Mouse (Mus musculus): ENCODE results near the gene Tbp. TPM values are rescaled to one million over a fixed set of nuclear protein-coding genes. Genes with fewer than 3 reads are reported as not detected.

Gene Tbp
- total and polyA plus RNA-seq, 2 experiments from 2014 or later = 42.8 to 56.3 TPM

DNA sequence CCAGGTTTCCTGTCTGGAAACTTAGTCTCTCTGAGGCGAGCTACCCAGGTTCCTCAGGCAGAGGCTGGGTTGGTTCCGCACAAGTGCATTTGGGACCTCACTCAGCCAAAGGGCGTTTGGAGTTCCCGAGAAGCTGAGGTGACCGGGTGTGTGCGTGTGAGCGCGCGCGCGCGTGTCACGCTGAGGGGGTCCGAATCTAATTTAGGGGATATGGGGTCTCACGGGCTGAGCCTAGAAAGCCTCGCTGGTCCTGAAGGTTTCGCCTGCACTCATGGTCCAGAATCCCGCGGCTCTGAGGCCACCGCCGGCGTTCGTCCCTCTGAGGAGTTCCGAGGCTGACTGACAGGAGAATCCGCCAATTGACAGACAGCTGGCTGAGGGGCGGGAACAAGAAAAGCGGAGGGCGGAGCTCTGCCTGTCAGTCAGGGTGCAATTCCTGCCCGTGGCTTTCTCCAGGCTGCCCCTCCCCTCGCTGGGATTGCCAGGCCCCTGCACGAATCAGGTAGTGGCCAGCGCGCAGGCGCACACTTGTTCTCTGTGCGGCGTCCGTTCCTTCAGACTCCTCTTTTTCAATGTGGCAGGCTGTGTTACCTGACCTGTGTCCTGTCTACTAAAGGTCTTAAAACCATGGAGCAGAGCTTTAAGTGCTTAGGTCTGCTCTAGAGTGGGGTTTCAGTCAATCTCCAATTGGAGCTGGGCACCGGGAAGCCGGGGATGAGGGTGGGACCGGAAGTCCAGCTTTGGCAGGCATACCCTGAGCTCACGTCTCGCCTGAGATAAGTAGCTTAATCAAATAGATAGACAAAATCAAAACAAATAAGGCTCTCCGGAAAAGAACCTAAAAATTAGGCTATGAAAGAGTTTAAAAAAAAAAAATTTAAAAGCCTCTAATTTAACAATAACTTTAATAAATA lies 64.6 kb downstream of the Tbp start, which contains the start of gene Prdm9:
Gene Prdm9, minus strand, starts transcription at position 341 of the 914 bp plus-strand sequence.
- peak; percentile 100 for ATAC-seq

DNA sequence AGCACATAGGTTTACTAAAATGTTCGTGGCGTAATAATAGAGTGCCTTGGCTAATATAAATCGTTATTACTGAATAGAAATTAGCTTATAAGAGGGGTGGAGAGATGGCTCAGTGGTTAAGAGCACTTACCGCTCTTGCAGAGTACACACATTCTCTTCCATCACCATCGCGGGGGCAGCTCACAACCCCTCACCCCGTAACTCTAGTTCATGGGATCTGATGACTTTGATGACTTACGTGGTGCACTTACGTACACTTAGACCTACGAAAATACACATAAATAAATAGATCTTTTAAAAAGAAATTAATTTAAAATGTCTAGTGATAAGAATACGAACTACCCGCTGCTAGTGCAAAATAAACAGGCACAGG lies 65.2 kb downstream of the Tbp start:
- Histone ChIP-seq H3K4me1 (ENCODE audit: insufficient read depth, low read length) (no peaks in the 10 kb centered on the region; the same call in 1 of the 2 replicates), H3K4me3 (ENCODE audit: low read length) (peak overlapping the region; percentile 56), H3K9ac (replicated peaks; ENCODE audit: low read length) (peak overlapping the region; percentile 69; the same call in 1 of the 2 replicates), H3K4me2 (ENCODE audit: low read depth, low read length) (peak overlapping the region; percentile 67), H3K9me3 (ENCODE audit: low read length) (no peaks in the 10 kb centered on the region), H3K27me3 (ENCODE audit: insufficient read depth, low read length) (no peaks in the 10 kb centered on the region), H3K27ac (peak overlapping the region; percentile 94; the same call in 1 of the 2 replicates), H3K36me3 (ENCODE audit: insufficient read depth, low read length) (no peaks in the 10 kb centered on the region)
- no peak for TF ChIP-seq CTCF (IDR thresholded peaks at IDR 0.05; ENCODE audit: low read depth)
- 41% methylated on average over 12 of the region's 12 CpGs for WGBS
- DNase-seq (ENCODE audit: low spot score) (peak; percentile 12), ATAC-seq (no peak)

More for the DNA sequence above, 64.6 kb downstream of the Tbp start, which contains the start of gene Prdm9:
- H3K4me2 ChIP-seq (ENCODE audit: low read depth, low read length) = peak within 1 kb of the TSS; percentile 93
- under 1% methylated on average over 43 of the region's 43 CpGs for WGBS
- H3K27ac ChIP-seq = peak within 1 kb of the TSS; percentile 94
- no peaks in the 10 kb centered on the region; the same call in 1 of the 2 replicates for H3K4me1 ChIP-seq (ENCODE audit: insufficient read depth, low read length)
- no peaks in the 10 kb centered on the region for H3K9me3 ChIP-seq (ENCODE audit: low read length)
- DNase-seq (ENCODE audit: low spot score) = peak; percentile 98
- no peaks in the 10 kb centered on the region for H3K36me3 ChIP-seq (ENCODE audit: insufficient read depth, low read length)
- no peaks in the 10 kb centered on the region for H3K27me3 ChIP-seq (ENCODE audit: insufficient read depth, low read length)
- H3K4me3 ChIP-seq (ENCODE audit: low read length) = peak within 1 kb of the TSS; percentile 56
- peak within 1 kb of the TSS; percentile 69 for H3K9ac ChIP-seq (replicated peaks; ENCODE audit: low read length)
- no peak for TF ChIP-seq CTCF (IDR thresholded peaks at IDR 0.05; ENCODE audit: low read depth)

GRCm38 (mm10) chr17:15566908-15567307 lies 67.2 kb downstream of the Tbp start:
- TF ChIP-seq CTCF (IDR thresholded peaks at IDR 0.05; ENCODE audit: low read depth) = peak; percentile 11; the same call in 1 of the 2 replicates
- H3K27me3 ChIP-seq (ENCODE audit: insufficient read depth, low read length) = no peaks in the 10 kb centered on the region
- DNase-seq (ENCODE audit: low spot score) (no peak), ATAC-seq (no peak)
- H3K4me3 ChIP-seq (ENCODE audit: low read length) = no peak overlapping the region
- no peak overlapping the region for H3K4me2 ChIP-seq (ENCODE audit: low read depth, low read length)
- H3K4me1 ChIP-seq (ENCODE audit: insufficient read depth, low read length) = no peaks in the 10 kb centered on the region; the same call in 1 of the 2 replicates
- 72% methylated on average over 5 of the region's 5 CpGs for WGBS
- H3K9ac ChIP-seq (replicated peaks; ENCODE audit: low read length) = no peak overlapping the region
- H3K9me3 ChIP-seq (ENCODE audit: low read length) = no peaks in the 10 kb centered on the region
- H3K36me3 ChIP-seq (ENCODE audit: insufficient read depth, low read length) = no peaks in the 10 kb centered on the region
- H3K27ac ChIP-seq = no peak overlapping the region

DNA sequence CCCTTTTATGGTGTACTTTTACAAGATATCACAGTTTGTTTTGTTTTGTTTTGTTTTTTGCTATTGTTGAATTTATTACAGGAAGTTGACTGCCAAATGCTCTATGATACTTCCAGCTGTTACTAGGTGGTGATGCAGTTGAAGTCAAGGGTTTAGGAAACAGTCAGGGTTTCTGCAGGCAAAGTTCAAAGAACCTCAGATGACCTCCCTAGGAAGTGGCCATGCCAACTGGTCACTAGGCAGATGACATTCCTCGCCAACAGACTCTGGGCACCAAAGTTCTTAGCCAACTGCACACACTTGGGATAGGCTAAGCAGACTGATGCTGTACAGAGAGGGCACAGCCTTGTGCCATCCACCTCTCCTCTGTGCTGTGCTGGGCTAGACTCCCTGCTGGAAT lies 75.4 kb downstream of the Tbp start:
- H3K9ac ChIP-seq (replicated peaks; ENCODE audit: low read length) = no peak overlapping the region
- no peak for TF ChIP-seq CTCF (IDR thresholded peaks at IDR 0.05; ENCODE audit: low read depth)
- H3K4me2 ChIP-seq (ENCODE audit: low read depth, low read length) = no peak overlapping the region
- ATAC-seq (no peak), DNase-seq (ENCODE audit: low spot score) (no peak)
- no peaks in the 10 kb centered on the region for H3K36me3 ChIP-seq (ENCODE audit: insufficient read depth, low read length)
- no peak overlapping the region for H3K4me3 ChIP-seq (ENCODE audit: low read length)
- 61% methylated on average over 1 of the region's 1 CpGs for WGBS
- no peaks in the 10 kb centered on the region for H3K4me1 ChIP-seq (ENCODE audit: insufficient read depth, low read length)
- H3K27me3 ChIP-seq (ENCODE audit: insufficient read depth, low read length) = no peaks in the 10 kb centered on the region
- no peaks in the 10 kb centered on the region for H3K9me3 ChIP-seq (ENCODE audit: low read length)
- no peak overlapping the region for H3K27ac ChIP-seq

GRCm38 (mm10) chr17:15577291-15577694 lies 77.6 kb downstream of the Tbp start:
- no peak; the same call in 1 of the 2 replicates for TF ChIP-seq CTCF (IDR thresholded peaks at IDR 0.05; ENCODE audit: low read depth)
- WGBS = under 1% methylated on average over 32 of the region's 32 CpGs
- Histone ChIP-seq H3K4me1 (ENCODE audit: insufficient read depth, low read length) (no peaks in the 10 kb centered on the region), H3K36me3 (ENCODE audit: insufficient read depth, low read length) (no peaks in the 10 kb centered on the region), H3K27me3 (ENCODE audit: insufficient read depth, low read length) (no peaks in the 10 kb centered on the region), H3K9ac (replicated peaks; ENCODE audit: low read length) (no peak overlapping the region), H3K4me3 (ENCODE audit: low read length) (peak overlapping the region; percentile 30), H3K9me3 (ENCODE audit: low read length) (no peaks in the 10 kb centered on the region), H3K4me2 (ENCODE audit: low read depth, low read length) (peak overlapping the region; percentile 53), H3K27ac (no peak overlapping the region)
- ATAC-seq = peak; percentile 79
- DNase-seq (ENCODE audit: low spot score) = peak; percentile 50

Other genes with a start within 250 kb of the Tbp start
- gene Dll1, start 123.0 kb upstream of the Tbp start, total RNA-seq (2014; rRNA removed) = 34.3 and 44.2 TPM in 2 replicates
- 10.1 and 10.9 TPM in 2 replicates for gene Dll1, start 123.0 kb upstream of the Tbp start, polyA plus RNA-seq (2015; fragmentation: Nextera tagmentation; extraction: Ambion mirVana)
- 36.8 and 40.8 TPM in 2 replicates for gene Fam120b, start 103.7 kb upstream of the Tbp start, total RNA-seq (2014; rRNA removed)
- 29.4 and 31.7 TPM in 2 replicates for gene Fam120b, start 103.7 kb upstream of the Tbp start, polyA plus RNA-seq (2015; fragmentation: Nextera tagmentation; extraction: Ambion mirVana)
- gene Psmb1, start 137 bp upstream of the Tbp start, total RNA-seq (2014; rRNA removed) = 91.8 and 101 TPM in 2 replicates
- 273 TPM in 2 replicates for gene Psmb1, start 137 bp upstream of the Tbp start, polyA plus RNA-seq (2015; fragmentation: Nextera tagmentation; extraction: Ambion mirVana)
- 51.5 and 68.4 TPM in 2 replicates for gene Pdcd2, start 27.4 kb downstream of the Tbp start, total RNA-seq (2014; rRNA removed)
- 48.7 and 49.2 TPM in 2 replicates for gene Pdcd2, start 27.4 kb downstream of the Tbp start, polyA plus RNA-seq (2015; fragmentation: Nextera tagmentation; extraction: Ambion mirVana)
- gene Prdm9, start 64.5 kb downstream of the Tbp start, total RNA-seq (2014; rRNA removed) = 0.94 and 1.2 TPM in 2 replicates
- 0.76 and 1.2 TPM in 2 replicates for gene Prdm9, start 64.5 kb downstream of the Tbp start, polyA plus RNA-seq (2015; fragmentation: Nextera tagmentation; extraction: Ambion mirVana)
- 15.1 and 15.6 TPM in 2 replicates for gene Chd1, start 205.1 kb downstream of the Tbp start, total RNA-seq (2014; rRNA removed)
- gene Chd1, start 205.1 kb downstream of the Tbp start, polyA plus RNA-seq (2015; fragmentation: Nextera tagmentation; extraction: Ambion mirVana) = 14.5 and 16.7 TPM in 2 replicates

Measured in hindbrain, postnatal 0 days (tissue).